Mouse (Mus musculus) 3T3-L1 (cell line): Measurements from ENCODE around the gene Itpr1.

Source experiments
- DNase-seq: peaks from one replicate; pipeline ENCODE4 v3.0.0-alpha.2; 2015; ENCODE audit warnings: low read depth, low spot score

The Itpr1 gene

DNA sequence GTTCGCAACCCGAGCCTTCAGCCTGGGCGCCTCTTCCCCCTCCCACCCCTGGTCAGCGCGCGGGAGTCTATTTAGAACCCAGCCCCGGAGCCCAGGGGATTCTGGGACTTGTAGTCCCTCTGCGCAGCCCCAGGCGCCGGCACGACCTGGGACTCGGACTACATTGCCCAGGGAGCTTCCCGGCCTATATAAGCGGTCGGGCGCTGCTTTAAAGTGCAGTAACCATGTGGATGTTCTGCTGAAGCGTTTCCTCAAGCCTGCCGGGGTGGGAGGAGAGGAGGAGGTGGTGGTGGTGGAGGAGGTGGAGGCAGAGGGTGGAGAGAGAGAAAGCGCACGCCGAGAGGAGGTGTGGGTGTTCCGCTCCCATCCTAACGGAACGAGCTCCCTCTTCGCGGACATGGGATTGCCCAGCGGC is at the start of gene Itpr1:
Gene Itpr1 (plus strand): TSS at position 216 of the 415 bp plus-strand sequence.
- DNase-seq, result peak; percentile 100

DNA sequence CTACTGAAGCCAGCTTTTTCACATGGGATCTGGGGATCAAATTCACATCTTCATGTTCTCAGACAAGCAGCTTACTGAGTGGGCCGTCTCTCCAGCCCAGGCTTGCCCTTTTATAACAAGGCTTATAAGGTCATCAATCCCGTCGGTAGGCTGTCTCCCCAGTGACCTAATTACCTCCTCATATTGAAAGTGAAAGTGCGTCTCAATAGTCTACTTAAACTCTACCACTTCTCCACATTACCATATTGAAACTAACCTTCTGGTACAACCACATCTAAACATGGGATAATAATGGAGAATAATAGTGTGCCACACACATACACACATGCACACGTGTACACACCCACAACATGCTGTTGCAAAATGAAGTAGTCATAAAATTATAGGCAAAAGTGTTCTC is 48.0 kb upstream of the Itpr1 start:
- DNase-seq, result no peak

DNA sequence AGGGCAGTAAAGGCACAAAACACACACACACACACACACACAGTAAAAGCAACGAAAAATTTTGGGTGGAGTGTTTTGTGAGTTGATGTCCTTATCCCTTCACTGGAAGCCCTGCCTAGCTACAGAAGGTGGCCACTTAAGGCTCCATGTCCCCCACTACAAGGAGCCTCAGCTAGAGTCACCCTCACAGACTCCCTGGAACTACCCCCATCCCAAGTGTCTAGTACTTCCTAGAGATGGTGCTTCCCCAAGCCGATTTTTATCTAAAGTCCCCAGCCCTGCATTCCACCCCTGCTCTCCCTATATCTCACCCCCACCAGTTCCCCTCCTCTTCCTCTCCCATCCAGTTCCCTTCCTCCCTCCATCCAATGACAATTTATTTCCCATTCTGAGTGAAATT is 47.3 kb upstream of the Itpr1 start:
- DNase-seq, result no peak

DNA sequence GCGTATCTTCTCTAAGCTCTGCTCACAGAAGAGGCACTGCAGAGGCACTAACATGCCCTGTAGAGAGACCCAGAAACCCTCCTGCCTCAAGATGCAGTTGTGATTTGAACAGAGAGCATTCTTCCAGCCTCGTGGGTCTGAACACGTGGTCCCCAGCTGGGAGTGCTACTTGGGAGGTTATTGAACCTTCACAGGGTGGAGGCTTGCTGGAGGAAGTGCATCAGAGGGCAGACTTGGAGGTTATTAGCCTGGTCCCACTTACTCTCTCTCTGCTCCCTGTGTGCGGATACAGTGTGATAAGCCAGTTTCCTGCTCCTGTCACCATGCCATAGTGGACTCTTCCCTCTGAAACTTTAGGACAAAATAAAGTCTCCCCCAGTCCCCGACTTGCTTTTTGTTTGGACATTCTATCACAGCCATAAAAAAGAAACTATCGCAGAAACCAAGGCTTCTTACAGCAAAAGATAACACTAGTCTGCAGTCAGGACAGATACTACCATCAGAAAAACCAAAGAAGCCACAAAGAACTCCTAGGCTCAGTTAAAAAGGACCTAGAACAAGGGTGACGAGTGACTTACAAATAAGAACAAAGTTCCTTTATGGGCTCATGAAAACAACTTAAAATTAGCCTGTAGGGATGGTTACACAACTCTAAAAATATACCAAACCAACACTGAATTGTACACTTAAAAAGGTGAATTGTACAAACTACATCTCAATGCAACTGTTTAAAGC is 44.8 kb upstream of the Itpr1 start:
- DNase-seq, result no peak

DNA sequence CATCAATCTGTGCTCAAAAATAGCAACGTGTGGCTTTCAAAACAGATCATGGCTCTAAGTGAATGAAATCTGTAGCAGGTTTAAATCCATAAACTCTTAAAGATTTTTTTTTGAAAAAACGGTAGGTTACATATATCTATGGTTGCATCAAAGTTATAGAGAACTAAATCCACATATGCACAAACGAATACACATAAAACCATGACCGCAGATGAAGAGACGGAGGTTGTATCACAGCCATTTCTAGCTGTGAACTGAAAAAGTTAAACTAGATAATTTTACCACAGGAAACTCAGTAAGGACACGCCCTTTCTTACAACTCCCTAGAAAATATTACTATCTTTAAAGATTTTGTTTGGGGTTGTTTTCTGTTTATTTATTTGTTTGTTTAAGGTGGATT is 44.2 kb upstream of the Itpr1 start:
- no peak for DNase-seq

DNA sequence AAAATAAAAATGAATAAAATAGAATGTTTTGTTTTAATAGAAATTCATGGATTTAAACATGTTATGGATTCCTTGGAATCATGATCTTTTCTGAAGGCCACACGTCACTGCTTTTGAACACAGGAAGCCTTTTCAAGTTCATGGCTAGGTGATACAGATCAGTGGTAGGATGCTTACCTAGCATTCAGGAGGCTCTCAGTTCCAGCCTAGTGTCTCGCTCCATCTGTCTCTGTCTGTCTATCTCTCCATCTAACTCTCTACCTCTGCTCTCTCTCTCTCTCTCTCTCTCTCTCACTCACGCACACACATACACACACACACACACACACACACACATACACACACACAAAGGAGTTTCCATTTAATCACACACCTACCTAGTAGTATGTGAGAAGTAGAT is 43.4 kb upstream of the Itpr1 start:
- no peak for DNase-seq

DNA sequence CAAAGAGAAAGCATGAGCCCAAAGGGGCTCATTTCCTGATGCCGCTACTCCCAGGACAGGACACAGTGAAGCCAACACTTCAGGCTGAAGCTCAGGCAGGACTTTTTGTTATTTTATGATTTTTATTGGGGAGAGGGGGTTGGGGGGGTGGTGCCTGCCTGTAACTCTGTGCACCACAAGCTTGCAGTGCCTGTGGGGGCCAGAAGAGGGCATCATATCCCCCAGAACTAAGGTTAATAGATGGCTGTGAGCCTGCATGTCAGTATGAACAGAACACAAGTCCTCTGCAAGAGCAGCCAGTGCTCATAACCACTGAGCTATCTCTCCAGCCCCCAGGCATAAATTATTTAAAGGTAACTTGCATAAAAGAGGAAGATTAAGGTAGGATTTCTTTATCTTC is 40.7 kb upstream of the Itpr1 start:
- DNase-seq, result no peak

DNA sequence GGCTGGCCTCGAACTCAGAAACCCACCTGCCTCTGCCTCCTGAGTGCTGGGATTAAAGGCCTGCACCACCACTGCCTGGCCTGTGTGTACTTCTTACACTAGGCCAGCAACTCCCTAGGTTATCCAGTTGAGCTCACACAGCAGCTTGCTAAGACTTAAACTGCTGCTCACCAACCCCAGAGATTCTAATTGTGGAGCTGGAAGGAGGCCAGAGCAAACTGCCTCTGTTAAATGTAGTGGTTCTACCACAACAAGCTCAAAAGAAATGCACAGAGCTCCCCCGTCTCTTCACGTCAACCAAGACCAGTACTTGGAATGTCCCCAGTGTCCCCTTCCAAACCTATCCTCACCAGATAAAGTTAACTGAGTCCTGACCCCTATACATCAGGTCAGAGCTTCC is 38.7 kb upstream of the Itpr1 start:
- DNase-seq, result no peak

DNA sequence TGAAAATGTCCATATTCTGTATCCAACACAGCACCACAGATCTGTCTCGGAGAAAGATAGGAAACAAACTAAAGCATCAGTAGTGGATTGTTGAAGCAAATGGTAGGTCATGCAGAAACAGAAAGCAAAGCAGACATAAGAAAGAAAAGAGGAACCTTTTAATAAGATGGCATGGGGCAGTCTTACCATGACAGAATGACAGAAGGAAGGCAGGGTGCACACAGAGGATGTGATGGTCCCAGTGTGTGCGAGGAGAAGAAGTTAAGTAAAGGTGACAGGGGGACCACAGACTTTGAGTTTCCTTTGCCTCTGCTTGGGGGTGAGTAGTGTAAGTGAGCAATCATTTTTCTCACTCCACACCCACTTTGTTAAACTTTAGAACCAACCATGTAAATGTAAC is 33.8 kb upstream of the Itpr1 start:
- no peak for DNase-seq

DNA sequence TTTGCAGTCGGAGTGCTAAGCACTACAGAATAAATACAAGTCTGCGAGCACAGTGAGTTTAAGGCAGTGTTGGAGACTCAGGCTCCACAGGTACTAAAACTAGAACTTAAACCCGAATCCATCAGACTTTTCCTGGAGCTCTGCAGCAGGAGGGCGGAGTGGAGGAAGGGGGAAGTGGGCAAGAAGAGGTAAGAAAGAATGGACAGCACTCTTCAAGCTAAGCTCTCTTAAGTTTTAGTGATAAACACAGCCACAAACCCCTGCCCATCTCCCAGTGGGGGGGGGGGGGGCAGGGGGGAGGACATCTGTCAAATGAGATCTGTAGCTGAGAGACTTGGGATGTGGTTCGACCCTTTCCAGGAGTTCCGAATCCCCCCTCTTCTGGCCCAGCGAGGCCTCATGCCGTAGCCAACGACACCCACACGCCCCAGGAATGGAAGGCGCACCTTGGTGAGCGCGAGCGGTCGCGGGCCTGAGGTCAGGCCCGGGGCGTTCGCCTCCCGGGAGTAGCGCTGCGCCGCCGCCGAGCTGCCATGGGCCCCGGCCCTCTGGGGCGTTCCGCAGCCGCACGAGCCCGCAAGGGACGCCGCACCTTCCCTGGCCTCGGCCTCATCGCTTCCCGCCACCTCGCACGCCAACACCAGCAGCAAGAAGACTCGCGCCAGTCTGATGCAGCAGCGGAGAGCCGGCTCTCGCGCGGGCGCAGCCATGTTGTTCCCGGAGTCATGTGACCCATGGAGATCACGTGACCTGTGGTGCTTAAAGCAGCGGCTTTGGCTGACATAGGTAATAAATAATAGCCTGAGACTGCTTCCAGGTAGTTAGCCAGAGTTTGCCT is 27.8 kb upstream of the Itpr1 start, which contains the start of gene Sumf1:
Gene Sumf1 (minus strand): TSS at position 736 of the 838 bp plus-strand sequence.
- DNase-seq, result peak; percentile 96

DNA sequence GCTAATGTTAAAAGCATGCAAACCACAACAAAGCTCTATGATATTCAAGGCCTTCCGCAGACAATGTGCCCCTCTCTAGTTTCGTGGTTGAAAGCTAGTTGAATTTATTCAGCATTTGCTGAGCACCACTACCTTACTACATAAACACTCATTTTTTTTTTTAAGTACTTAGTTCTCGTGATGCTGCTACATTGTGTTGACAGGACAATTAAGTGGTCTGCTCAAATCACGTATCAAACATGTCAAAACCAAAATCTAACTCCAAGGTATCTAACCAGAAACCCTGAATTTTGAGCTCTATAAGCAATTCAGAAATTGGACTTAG is 27.2 kb upstream of the Itpr1 start:
- no peak for DNase-seq

DNA sequence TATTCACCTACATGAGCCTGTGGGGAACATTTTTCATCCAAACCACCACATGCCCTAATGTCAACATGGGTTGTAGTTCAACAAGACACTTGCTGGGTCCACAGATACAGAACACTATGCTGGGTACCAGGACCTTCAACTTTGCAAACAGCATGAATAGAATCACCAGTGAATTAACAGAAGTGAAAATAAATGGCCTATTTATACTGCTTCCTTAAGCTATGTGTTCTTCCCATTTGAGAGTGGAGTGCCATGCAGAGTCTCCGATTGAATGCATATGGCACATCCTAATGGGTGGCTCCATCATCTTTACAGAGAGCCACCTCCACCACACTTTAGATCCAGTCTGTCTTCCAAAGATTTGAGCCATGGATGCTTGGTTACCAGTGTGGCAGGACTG is 22.2 kb upstream of the Itpr1 start:
- DNase-seq, result no peak

DNA sequence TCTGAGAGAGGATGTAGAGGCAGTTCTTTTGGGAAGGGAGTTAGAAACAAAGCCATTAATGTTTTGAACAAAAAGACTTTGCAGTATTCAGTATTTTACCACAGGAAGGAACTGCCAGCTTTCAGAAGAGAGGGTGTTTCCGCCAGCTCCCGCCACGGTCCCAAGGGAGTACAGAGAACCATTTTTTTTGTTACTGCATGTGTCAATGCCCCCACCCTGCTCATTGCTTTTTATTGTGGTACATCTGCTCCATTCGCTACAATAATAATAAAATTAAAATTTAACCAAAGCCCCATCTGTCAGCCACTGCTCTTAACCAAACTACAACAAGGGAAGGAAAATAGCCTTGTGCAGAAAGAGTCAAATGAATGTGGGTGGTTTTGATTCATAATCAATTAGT is 20.3 kb upstream of the Itpr1 start:
- no peak for DNase-seq

DNA sequence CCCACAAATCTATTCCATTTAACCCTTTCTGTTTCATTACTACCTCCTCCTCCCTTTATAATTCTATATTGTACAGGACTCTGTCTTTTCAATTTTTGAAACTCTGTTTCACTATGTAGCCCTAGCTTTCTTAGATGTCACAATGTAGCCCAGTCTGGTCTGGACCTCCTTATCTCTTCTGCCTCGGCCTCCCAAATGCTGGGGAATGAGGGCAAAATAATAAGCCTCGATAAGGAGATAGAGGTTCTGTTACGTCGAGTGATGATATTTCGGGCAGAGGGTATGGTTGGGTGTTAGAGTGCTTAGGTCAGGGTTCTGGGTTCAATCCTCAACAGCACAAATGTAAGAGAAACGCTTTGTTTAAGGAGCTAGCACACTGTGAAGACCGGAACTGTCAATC is 16.2 kb upstream of the Itpr1 start:
- no peak for DNase-seq

DNA sequence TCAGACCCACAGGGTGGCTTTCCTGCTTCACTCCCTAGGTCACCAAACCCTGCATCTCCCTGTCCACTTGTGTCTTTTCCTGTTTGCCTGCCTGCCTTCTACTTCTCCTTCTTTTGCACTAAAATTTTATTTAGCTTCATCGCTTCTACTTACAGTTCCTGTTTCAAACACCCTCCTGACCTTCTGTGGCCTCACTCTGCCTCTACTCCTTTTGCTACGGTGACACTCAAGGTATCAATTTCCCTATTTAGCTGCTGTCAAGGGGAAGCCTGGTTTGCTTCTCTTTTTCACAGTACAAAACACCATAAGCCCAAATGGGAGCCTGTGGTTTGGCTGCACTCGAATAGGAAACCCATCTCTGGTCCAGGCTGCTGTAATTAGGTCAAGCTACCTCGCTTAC is 15.8 kb upstream of the Itpr1 start:
- no peak for DNase-seq

DNA sequence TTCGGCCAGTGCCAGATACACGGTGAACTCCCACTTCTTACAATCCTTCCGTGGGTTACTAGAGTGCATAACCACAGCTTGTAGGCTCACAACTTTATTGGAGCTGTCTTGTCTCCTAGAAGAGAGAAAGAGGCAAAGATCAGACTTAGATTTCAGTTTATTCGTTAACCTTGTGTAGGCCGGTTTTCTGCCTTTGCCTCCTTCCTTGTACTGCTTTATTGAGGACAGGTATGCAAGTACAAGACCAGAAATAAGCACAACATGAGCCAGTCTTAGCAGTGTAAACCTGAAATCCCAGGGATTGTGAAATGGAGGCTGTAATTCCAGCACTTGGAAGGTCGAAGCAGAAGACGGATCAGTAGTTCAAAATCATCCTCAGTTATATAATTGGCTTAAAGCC is 14.6 kb upstream of the Itpr1 start:
- DNase-seq, result no peak

DNA sequence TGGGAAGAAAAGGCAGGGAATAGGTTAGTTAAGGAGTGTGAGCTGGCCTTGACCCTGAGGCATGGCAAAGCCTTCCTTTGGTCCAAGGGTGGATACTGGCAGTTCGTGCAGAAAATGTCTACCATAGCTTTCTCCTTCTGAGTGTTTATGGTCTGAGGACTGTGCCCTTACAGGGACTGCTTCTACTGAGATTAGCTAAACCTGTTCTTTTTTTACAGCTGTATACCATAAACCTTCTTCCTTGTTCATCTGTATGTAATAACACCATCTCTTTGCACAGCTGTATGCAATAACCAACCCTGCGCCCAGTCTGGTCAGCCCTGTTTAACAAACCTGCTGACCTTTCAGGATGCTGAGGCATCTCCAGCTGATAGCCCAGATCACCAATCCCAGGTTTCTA is 8.6 kb upstream of the Itpr1 start:
- DNase-seq, result no peak

DNA sequence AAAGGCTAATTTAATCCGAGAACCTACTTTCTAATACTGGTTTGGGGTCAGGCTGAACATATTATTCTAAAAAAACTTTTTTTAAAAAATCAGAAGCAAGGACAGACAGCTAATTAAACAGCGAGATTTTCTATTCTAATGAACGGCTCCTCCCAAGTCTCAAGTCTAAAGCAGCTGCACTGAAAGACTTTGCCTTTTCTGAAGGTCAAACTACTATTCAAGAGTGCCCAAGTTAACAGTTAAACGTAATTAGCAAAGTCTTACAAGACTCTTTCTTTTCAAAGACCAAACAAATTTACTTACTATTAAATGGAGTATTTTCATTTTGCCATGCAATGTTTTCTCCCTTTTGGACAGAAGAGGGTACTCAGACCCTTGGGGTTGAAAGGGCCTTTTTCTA is 6.8 kb upstream of the Itpr1 start:
- DNase-seq, result no peak

DNA sequence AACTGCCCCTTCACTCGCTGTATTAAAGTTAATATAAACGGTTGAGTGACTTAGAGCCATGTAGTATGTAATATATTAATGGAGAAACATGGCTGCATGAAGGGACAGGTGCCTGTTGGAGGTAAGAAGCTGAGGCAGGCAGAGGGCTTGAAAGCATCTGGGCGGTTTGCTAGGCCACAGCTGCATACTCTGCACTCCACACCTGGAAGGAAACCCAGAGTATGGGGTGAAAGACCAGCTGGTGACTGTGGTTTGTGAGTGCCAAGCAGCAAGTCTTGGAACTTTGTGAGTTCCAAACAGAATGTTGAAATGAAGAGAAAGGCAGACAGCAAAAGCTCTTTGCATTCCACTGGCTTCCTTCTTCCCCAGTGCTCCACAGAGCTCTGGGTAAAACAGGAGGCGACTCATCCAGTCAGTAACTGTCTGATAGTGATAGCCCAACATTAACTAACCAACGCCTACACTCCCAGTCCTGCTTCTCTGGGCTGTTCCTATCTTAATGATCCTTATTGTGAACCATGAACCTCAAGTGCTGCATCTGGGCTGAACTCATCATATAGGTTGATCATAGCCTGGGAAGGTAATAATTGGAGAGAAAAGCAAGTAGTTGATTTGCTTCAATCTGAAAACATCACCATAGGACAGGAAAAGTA is 5.9 kb upstream of the Itpr1 start:
- DNase-seq, result peak; percentile 9

DNA sequence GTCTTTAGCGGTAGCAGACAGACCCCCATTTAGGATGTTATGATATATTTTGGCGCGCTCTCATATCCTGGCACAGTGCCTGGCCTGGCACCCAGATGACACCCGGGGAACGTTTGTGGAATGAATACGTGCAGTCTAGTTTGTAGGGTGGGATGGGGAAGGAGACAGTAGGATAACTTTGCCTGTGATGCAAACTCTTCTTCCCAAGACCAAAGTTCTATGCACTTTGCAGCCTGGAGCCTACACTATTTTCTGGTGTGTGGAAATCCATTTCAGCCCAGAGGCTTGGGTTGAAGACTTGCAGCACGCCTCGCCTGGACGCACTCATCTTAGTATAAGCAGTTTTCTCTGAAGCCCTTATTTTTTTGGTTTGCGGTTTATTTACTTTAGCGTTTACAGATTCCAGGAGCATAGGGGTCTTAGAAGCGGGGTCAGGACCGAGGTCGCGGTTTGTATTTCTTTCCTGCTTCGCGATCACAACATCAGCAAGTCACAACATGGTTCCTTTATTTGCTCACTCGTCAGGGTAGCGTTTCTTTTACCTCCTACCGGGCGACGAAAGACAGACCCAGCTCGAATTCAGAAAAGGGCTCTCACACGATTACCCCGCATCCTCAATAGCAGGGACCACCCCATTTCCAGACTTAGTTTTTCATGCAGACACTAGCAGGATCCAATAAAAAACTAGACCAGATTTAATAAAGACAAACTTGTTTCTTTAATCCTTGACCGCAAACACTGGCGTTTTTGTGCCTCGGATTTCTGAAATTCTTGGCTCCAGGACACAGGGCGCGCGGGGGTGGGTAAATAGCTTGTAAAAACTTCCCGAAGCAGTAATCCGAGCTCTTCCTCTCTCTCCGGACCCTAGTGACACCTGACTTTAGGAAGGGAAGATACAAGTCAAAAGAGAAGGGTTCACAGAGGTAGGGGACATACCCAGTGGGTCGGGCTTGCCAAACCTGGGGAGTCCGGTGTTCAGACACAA is 708 bp upstream of the Itpr1 start:
- peak; percentile 32 for DNase-seq

DNA sequence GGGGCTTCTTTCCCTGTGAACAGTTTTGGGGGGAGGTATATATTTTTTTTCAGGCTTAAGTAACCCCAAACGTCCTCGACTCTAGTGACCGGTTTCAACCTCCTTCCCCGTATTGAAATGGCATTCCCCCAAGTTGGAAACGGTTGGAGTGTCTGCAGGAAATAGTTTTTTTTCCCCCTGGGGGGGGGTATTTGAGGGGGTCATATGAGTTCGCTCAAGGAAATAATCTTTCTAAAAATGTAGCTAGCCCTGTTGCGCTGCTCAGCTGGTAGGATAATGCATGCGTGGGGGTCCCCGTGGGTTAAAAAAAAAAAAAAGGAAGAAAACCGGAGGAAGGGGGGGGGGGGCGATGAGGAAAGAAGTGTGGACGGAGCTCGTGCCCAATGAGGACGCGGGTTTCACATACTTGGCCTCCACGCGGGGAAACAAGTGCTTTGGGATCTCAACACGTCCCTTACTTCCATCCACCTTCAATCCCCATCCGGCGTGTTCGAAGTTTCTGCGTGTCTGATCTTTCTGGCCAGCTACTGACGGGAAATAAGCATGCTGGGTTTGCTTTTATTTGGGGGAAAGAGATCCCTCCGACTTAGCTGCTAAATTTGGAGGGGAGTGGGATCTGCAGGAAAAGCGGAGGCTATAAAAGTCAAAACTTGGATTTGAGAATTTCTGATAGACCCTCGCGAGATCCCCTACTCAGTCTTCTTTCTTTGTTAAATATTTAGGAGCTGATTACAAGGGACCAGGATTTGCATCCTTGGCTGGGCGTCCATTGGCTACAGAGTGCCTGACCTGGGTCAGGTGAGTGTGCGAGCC is 791 bp downstream of the Itpr1 start:
- peak; percentile 40 for DNase-seq
